Mouse (Mus musculus): Measurements from ENCODE around the gene Xk. TPM values are rescaled to one million over a fixed set of nuclear protein-coding genes. Genes with fewer than 3 reads are reported as not detected.
"Not testable (repeated sequence)": the region's sequence is repeated elsewhere in the genome, so short reads cannot be mapped to it uniquely, and the experiment has no call there.

Gene Xk
- polyA plus RNA-seq, 1 experiment from 2014 or later, result 0.27 TPM

- in situ Hi-C loops (cut with MboI; ENCODE audit: low pct_unique_long_range_greater_than_20kb); CTCF ChIA-PET; ATAC-seq; DNase-seq (ENCODE audit: low read depth, low spot score); POLR2A ChIA-PET; H3K27me3 ChIP-seq: not testable (repeated sequence)
Measured at GRCm38 (mm10) chrX:9350327-9350726, 77.8 kb downstream of the Xk start, which contains the start of gene H2al1k. H2al1k (plus strand) TSS chrX:9350627.

Other genes with a start within 250 kb of the Xk start
- gene Fthl17e, start 239.3 kb upstream of the Xk start, polyA plus RNA-seq (2021), result not detected
- not detected for gene Fthl17f, start 209.7 kb upstream of the Xk start, polyA plus RNA-seq (2021)
- gene 4930402K13Rik, start 168.2 kb upstream of the Xk start, polyA plus RNA-seq (2021), result not detected
- 0.01 TPM for gene Lancl3, start 72.9 kb upstream of the Xk start, polyA plus RNA-seq (2021)
- gene Gm14862, start 15.9 kb upstream of the Xk start, polyA plus RNA-seq (2021), result not detected
- gene H2al1m, start 11.0 kb downstream of the Xk start, polyA plus RNA-seq (2021), result not detected
- gene H2al1k, start 77.9 kb downstream of the Xk start, polyA plus RNA-seq (2021), result 0.14 TPM
- not detected for gene Cybb, start 215.0 kb downstream of the Xk start, polyA plus RNA-seq (2021)